Mouse (Mus musculus) midbrain, embryonic 16.5 days (tissue): ENCODE data around the gene Polr2l. TPM values are rescaled to one million over a fixed set of nuclear protein-coding genes. Genes with fewer than 3 reads are reported as not detected.
A peak's percentile ranks its signal among the peaks of the same experiment; 100 is the strongest.

Experiments used
- ATAC-seq: fragments of 200-750 bp; cut with Nextera tagmentation; 2 replicates; pipeline ENCODE4 v1.8.0; 2017; ENCODE audit warnings: moderate TSS enrichment
- H3K27ac ChIP-seq: fragments of 300-500 bp; sonication (generic); 2 replicates; pipeline ENCODE4 v1.5.1; 2014; ENCODE audit warnings: mild to moderate bottlenecking, low read length, mixed read lengths
- H3K27me3 ChIP-seq: fragments of 300-500 bp; sonication (generic); 2 replicates; pipeline ENCODE4 v1.6.1; 2014; ENCODE audit warnings: low read depth, low read length, mixed read lengths; ENCODE audit not compliant: control insufficient read depth, insufficient read depth
- H3K36me3 ChIP-seq: fragments of 300-500 bp; sonication (generic); 2 replicates; pipeline ENCODE4 v1.6.1; 2014; ENCODE audit warnings: mild to moderate bottlenecking, low read length, moderate library complexity, mixed read lengths; ENCODE audit not compliant: control insufficient read depth, insufficient read depth
- H3K4me1 ChIP-seq: fragments of 300-500 bp; sonication (generic); 2 replicates; pipeline ENCODE4 v1.6.1; 2014; ENCODE audit warnings: mild to moderate bottlenecking, low read length, mixed read lengths; ENCODE audit not compliant: control insufficient read depth, insufficient read depth
- H3K4me2 ChIP-seq: fragments of 300-500 bp; sonication (generic); 2 replicates; pipeline ENCODE4 v1.6.1; 2014; ENCODE audit warnings: mild to moderate bottlenecking, low read length, mixed read lengths
- H3K4me3 ChIP-seq: fragments of 300-500 bp; sonication (generic); 2 replicates; pipeline ENCODE4 v1.5.1; 2014; ENCODE audit warnings: low read depth, mild to moderate bottlenecking, low read length, moderate library complexity, mixed read lengths
- H3K9ac ChIP-seq: fragments of 300-500 bp; sonication (generic); 2 replicates; pipeline ENCODE4 v1.6.1; 2014; ENCODE audit warnings: low read depth, low read length, mixed read lengths
- H3K9me3 ChIP-seq: fragments of 300-500 bp; sonication (generic); replicated peaks from 2 replicates; pipeline ENCODE4 v1.6.1; 2014; ENCODE audit warnings: mild to moderate bottlenecking, low read length, mixed read lengths; ENCODE audit not compliant: control insufficient read depth, poor library complexity, severe bottlenecking
- WGBS: fragments of 180-500 bp; shearing (Covaris S2); extraction: QIAGEN DNeasy Blood & Tissue Kit; methylation state at CpG from one replicate; pipeline ENCODE4 v1.1.7; 2014; 5-methylcytosine and 5-hydroxymethylcytosine counted together
- polyA plus RNA-seq: library from polyadenylated mRNA; unstranded; fragments of >200 nt; fragmentation: Nextera tagmentation; extraction: Ambion mirVana; gene quantifications from 2 replicates; pipeline ENCODE4 v1.2.1, GENCODE M21; 2015

Gene Polr2l
- polyA plus RNA-seq, 1 experiment from 2014 or later = 74.0 TPM

- H3K36me3 ChIP-seq = peaks cover 4% of the 10 kb centered on the region; the same call in 1 of the 2 replicates
- 4% methylated on average over 41 of the region's 59 CpGs for WGBS
- H3K9ac ChIP-seq = peak overlapping the region; percentile 60
- no peaks in the 10 kb centered on the region for H3K9me3 ChIP-seq
- peaks cover 68% of the 10 kb centered on the region for H3K27me3 ChIP-seq
- no peak overlapping the region for H3K27ac ChIP-seq
- H3K4me2 ChIP-seq = peak overlapping the region; percentile 74
- H3K4me1 ChIP-seq = peaks cover 17% of the 10 kb centered on the region
- H3K4me3 ChIP-seq = peak overlapping the region; percentile 42
- no peak for ATAC-seq
These were observed 13.2 kb downstream of the Polr2l start for GRCm38 (mm10) chr7:141461521-141462332.

- 74% methylated on average over 15 of the region's 15 CpGs for WGBS
- peaks cover 57% of the 10 kb centered on the region for H3K27me3 ChIP-seq
- H3K4me1 ChIP-seq = peaks cover 26% of the 10 kb centered on the region
These were observed 14.4 kb downstream of the Polr2l start, which contains the start of gene Cracr2b for GRCm38 (mm10) chr7:141460391-141461113. TSS of gene Cracr2b (plus strand) at chr7:141461094.

GRCm38 (mm10) chr7:141460001-141460390 is 14.9 kb downstream of the Polr2l start:
- Histone ChIP-seq H3K4me1 (peaks cover 23% of the 10 kb centered on the region), H3K27me3 (peaks cover 51% of the 10 kb centered on the region), H3K36me3 (peaks cover 4% of the 10 kb centered on the region; the same call in 1 of the 2 replicates), H3K4me3 (no peak overlapping the region), H3K9ac (no peak overlapping the region), H3K9me3 (no peaks in the 10 kb centered on the region), H3K27ac (no peak overlapping the region), H3K4me2 (no peak overlapping the region)
- no peak for ATAC-seq
- WGBS = 76% methylated on average over 5 of the region's 5 CpGs

More at GRCm38 (mm10) chr7:141460391-141461113, 14.4 kb downstream of the Polr2l start, which contains the start of gene Cracr2b:
- H3K9me3 ChIP-seq = no peaks in the 10 kb centered on the region
- H3K4me2 ChIP-seq = peak within 1 kb of the TSS; percentile 74
- H3K36me3 ChIP-seq = peaks cover 4% of the 10 kb centered on the region; the same call in 1 of the 2 replicates
- ATAC-seq = no peak
- peak within 1 kb of the TSS; percentile 42 for H3K4me3 ChIP-seq
- peak within 1 kb of the TSS; percentile 60 for H3K9ac ChIP-seq
- H3K27ac ChIP-seq = no peak within 1 kb of the TSS

- no peak for ATAC-seq
- Histone ChIP-seq H3K36me3 (peaks cover 4% of the 10 kb centered on the region; the same call in 1 of the 2 replicates), H3K4me1 (peaks cover 18% of the 10 kb centered on the region)
These were observed 15.6 kb downstream of the Polr2l start for GRCm38 (mm10) chr7:141459301-141459711.

GRCm38 (mm10) chr7:141458661-141459060 is 16.3 kb downstream of the Polr2l start:
- H3K4me1 ChIP-seq = peaks cover 18% of the 10 kb centered on the region
- H3K27me3 ChIP-seq = peaks cover 38% of the 10 kb centered on the region
- 92% methylated on average over 11 of the region's 11 CpGs for WGBS
- no peaks in the 10 kb centered on the region for H3K9me3 ChIP-seq
- peaks cover 4% of the 10 kb centered on the region; the same call in 1 of the 2 replicates for H3K36me3 ChIP-seq
- no peak for ATAC-seq
- no peak overlapping the region for H3K27ac ChIP-seq
- H3K4me3 ChIP-seq = no peak overlapping the region
- H3K9ac ChIP-seq = no peak overlapping the region
- no peak overlapping the region for H3K4me2 ChIP-seq

More at GRCm38 (mm10) chr7:141459301-141459711, 15.6 kb downstream of the Polr2l start:
- no peak overlapping the region for H3K27ac ChIP-seq
- H3K9me3 ChIP-seq = no peaks in the 10 kb centered on the region
- peaks cover 44% of the 10 kb centered on the region for H3K27me3 ChIP-seq
- 92% methylated on average over 17 of the region's 17 CpGs for WGBS
- H3K4me2 ChIP-seq = no peak overlapping the region
- H3K4me3 ChIP-seq = no peak overlapping the region
- no peak overlapping the region for H3K9ac ChIP-seq

- Histone ChIP-seq H3K9me3 (no peaks in the 10 kb centered on the region), H3K27me3 (peaks cover 32% of the 10 kb centered on the region), H3K4me3 (no peak overlapping the region), H3K4me2 (no peak overlapping the region), H3K27ac (no peak overlapping the region), H3K4me1 (peaks cover 18% of the 10 kb centered on the region), H3K36me3 (peaks cover 4% of the 10 kb centered on the region; the same call in 1 of the 2 replicates), H3K9ac (no peak overlapping the region)
- WGBS = 76% methylated on average over 15 of the region's 15 CpGs
- ATAC-seq = no peak
These were observed 16.8 kb downstream of the Polr2l start for GRCm38 (mm10) chr7:141457986-141458660.

- WGBS = 94% methylated on average over 14 of the region's 14 CpGs
- no peak for ATAC-seq
- no peak overlapping the region for H3K4me2 ChIP-seq
- no peak overlapping the region for H3K27ac ChIP-seq
- no peak overlapping the region for H3K9ac ChIP-seq
- peaks cover 24% of the 10 kb centered on the region for H3K27me3 ChIP-seq
- peaks cover 4% of the 10 kb centered on the region; the same call in 1 of the 2 replicates for H3K36me3 ChIP-seq
- no peaks in the 10 kb centered on the region for H3K9me3 ChIP-seq
- H3K4me3 ChIP-seq = no peak overlapping the region
- H3K4me1 ChIP-seq = peaks cover 18% of the 10 kb centered on the region
These were observed 17.7 kb downstream of the Polr2l start for GRCm38 (mm10) chr7:141457236-141457635.

- Histone ChIP-seq H3K9me3 (no peaks in the 10 kb centered on the region), H3K9ac (no peak overlapping the region), H3K27ac (no peak overlapping the region), H3K4me1 (peaks cover 13% of the 10 kb centered on the region), H3K4me3 (no peak overlapping the region), H3K4me2 (peak overlapping the region; percentile 74; the same call in 1 of the 2 replicates), H3K36me3 (peaks cover 8% of the 10 kb centered on the region), H3K27me3 (peaks cover 19% of the 10 kb centered on the region)
- ATAC-seq = no peak
- WGBS = 90% methylated on average over 6 of the region's 6 CpGs
These were observed 18.2 kb downstream of the Polr2l start for GRCm38 (mm10) chr7:141456739-141457138.
